Mouse (Mus musculus): ENCODE measurements around the gene Uri1.

Gene Uri1

GRCm38 (mm10) chr7:37921681-37922430 is 101.5 kb downstream of the Uri1 start:
- no peak for DNase-seq (ENCODE audit: low read depth)

DNA sequence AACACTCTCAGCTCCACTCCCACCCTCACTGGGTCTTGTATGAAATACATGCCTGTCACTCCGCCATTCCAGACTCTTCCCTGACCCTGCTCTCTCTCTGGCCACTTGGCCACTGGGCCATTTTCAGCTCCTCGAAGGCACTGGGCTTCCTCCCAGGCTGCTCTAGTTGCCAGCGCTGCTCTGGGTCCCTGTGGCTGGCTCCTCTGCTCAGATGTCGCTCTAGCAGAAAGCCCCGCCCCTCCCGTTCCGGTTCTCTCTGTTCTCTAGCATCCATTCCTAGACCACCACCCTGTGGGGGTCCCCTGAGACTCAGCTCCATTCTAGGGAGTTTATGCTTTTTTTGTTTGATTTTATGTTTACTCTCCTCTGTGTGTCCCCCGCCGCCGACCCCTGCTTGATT is 104.4 kb downstream of the Uri1 start:
- DNase-seq (ENCODE audit: low read depth): no peak

DNA sequence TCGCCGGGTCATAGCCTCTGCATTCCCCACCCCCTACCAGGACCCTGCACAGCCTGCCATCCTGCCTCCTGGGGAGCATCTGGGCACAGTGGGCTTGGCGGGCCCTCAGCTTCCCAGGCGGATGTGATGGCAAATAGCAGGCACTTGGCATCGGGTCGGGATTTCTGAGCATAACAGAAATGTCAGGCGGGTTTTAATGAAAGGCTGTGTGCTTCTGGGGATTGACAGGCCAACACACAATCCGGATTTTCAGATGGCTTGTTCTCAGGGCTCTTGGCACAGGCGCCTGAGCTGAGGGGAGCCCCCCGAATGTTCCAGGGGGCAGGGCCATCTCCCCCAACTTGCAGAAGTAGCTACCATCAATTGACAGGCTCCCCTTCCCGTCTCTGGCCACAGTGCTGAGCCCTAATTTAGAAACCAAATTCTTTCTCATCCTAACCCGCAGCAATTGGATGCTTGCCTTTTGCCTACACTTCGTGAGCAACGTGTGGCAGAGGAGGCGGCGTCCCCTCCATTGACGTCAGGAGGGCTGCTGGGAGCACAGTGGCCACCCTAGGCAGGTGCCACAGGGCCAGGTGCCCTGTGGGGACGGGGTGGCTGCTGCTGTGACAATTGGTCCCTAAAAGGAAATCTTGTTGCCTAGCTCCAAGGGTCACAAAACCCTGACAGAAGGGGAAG is 106.5 kb downstream of the Uri1 start:
- DNase-seq (ENCODE audit: low read depth): no peak

GRCm38 (mm10) chr7:37911802-37912122 is 111.6 kb downstream of the Uri1 start:
- DNase-seq (ENCODE audit: low read depth): no peak

DNA sequence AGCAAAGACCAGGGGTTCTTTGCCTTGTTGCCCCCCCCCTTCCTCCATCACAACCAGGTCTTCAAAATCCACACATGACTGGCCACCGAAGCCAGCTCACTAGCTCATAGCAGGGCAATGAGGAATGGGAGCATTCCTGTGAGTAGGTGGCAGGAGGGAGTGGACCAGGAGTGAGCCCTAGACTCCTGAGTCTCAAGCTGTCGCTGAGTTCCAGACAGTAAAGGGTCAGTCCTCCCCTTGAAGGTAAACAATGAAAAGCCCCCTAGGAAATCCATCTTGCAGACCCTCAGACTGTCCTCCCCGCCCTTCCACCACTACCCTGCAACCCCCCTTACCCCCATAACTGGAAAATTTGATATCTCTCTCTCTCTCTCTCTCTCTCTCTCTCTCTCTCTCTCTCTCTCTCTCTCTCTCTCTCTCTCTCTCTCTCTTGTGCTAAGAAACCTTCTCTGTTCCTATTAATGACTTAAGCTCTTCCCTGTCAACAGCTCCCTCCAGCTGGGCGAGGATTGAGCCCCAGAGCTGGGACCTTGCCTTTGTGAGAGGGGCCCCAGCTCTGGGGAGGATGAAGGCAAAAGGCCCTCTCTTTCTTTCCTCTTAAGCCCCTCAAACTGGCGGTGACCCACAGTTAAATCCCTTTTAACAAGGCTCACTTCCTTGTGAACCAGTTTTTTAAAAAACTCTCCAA is 112.1 kb downstream of the Uri1 start:
- no peak for DNase-seq (ENCODE audit: low read depth)

- no peak for DNase-seq (ENCODE audit: low read depth)
Observed at GRCm38 (mm10) chr7:37910161-37910560, 113.2 kb downstream of the Uri1 start.
